11 mouse cellular contexts compared by ENCODE assay signal in the genomic region with DNA sequence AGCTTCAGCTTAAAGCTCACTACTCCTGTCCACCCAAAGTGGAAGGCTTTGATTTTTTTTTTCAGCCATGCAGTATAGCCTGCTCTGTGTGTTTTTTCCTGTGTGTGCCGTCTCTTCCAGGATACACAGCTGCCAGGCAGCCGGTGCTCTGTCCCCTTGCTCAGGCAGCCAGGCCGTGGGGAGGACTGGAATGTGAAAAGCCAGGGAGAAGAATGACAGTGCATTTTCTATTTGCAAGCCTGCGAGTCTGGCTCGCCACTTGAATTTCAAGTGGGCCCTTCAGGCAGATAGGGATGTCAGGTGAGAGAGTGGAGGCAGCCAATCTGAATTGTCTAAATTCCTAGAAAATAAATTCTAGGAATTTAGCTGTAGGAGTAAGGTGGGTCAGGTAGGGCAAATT. TPM values are rescaled to one million over a fixed set of nuclear protein-coding genes. Genes with fewer than 3 reads are reported as not detected.
DNase-seq lines count a peak whose midpoint lies in the region; ATAC-seq and TF ChIP-seq lines count a peak whose summit lies in the region.
"Had no signal": no experiment of that assay in that cellular context is flagged by ENCODE, and none has a peak within 500 bp of the region (broad histone marks: within the 10 kb centered on the region; RNA-seq: fewer than 3 reads in every experiment).

No protein-coding gene starts in this region.

- TF ChIP-seq CTCF in lung, embryonic 14.5 days (IDR thresholded peaks at IDR 0.05; ENCODE audit: low read depth) = no peak

- H3K27me3 ChIP-seq in forebrain, embryonic 13.5 days = no peaks in the 10 kb centered on the region
- no peaks in the 10 kb centered on the region for H3K27me3 ChIP-seq in forebrain, embryonic 12.5 days
- no peaks in the 10 kb centered on the region for H3K27me3 ChIP-seq in heart, embryonic 14.5 days (ENCODE audit: control insufficient read depth, insufficient read depth, low read length)
- no peaks in the 10 kb centered on the region for H3K27me3 ChIP-seq in lung, embryonic 14.5 days (ENCODE audit: insufficient read depth, low read length)

- H3K4me3 ChIP-seq in forebrain, embryonic 13.5 days = no peak overlapping the region
- no peak overlapping the region for H3K4me3 ChIP-seq in forebrain, embryonic 12.5 days (replicated peaks)
- H3K4me3 ChIP-seq in heart, embryonic 14.5 days (ENCODE audit: control insufficient read depth in 1 of 2, insufficient read depth in 1 of 2, low read depth in 1 of 2, low read length in 2 of 2) = no peak overlapping the region
- H3K4me3 ChIP-seq in lung, embryonic 14.5 days (ENCODE audit: low read depth, low read length) = no peak overlapping the region

- WGBS in forebrain, embryonic 13.5 days = 24% methylated on average over 5 of the region's 5 CpGs
- WGBS in forebrain, embryonic 12.5 days = 26% methylated on average over 5 of the region's 5 CpGs
- whole genome bisulfite sequencing in heart, embryonic 14.5 days = 7% methylated on average over 5 of the region's 5 CpGs
- 16% methylated on average over 5 of the region's 5 CpGs for WGBS in lung, embryonic 14.5 days

- no peaks in the 10 kb centered on the region for H3K36me3 ChIP-seq in forebrain, embryonic 13.5 days (ENCODE audit: poor library complexity, severe bottlenecking)
- no peaks in the 10 kb centered on the region for H3K36me3 ChIP-seq in forebrain, embryonic 12.5 days (replicated peaks)
- H3K36me3 ChIP-seq in heart, embryonic 14.5 days (ENCODE audit: control insufficient read depth, insufficient read depth, low read length) = no peaks in the 10 kb centered on the region
- no peaks in the 10 kb centered on the region for H3K36me3 ChIP-seq in lung, embryonic 14.5 days (ENCODE audit: insufficient read depth)

- no peak overlapping the region for H3K4me2 ChIP-seq in forebrain, embryonic 13.5 days
- no peak overlapping the region for H3K4me2 ChIP-seq in forebrain, embryonic 12.5 days
- H3K4me2 ChIP-seq in heart, embryonic 14.5 days (ENCODE audit: low read length) = peak overlapping the region; percentile 36
- no peak overlapping the region for H3K4me2 ChIP-seq in lung, embryonic 14.5 days

- H3K9me3 ChIP-seq in forebrain, embryonic 13.5 days (replicated peaks) = no peaks in the 10 kb centered on the region
- H3K9me3 ChIP-seq in forebrain, embryonic 12.5 days = no peaks in the 10 kb centered on the region
- H3K9me3 ChIP-seq in heart, embryonic 14.5 days (ENCODE audit: control insufficient read depth, low read length) = no peaks in the 10 kb centered on the region
- no peaks in the 10 kb centered on the region for H3K9me3 ChIP-seq in lung, embryonic 14.5 days (ENCODE audit: low read depth, low read length)

- peak; percentile 12; the same call in 1 of the 2 replicates for ATAC-seq in forebrain, embryonic 13.5 days
- no peak for ATAC-seq in forebrain, embryonic 12.5 days (ENCODE audit: low FRiP score)
- ATAC-seq in heart, embryonic 14.5 days (ENCODE audit: insufficient number of reproducible peaks, insufficient read depth, low FRiP score, low read depth) = peak; percentile 54; the same call in 1 of the 2 replicates
- ATAC-seq in lung, embryonic 14.5 days (ENCODE audit: insufficient read depth) = peak; percentile 82
- no peak for ATAC-seq in granulocyte monocyte progenitor cell, adult 5-6 weeks (replicated peaks; ENCODE audit: poor library complexity, severe bottlenecking)

- no peak overlapping the region for H3K27ac ChIP-seq in forebrain, embryonic 13.5 days
- H3K27ac ChIP-seq in forebrain, embryonic 12.5 days = no peak overlapping the region
- peak overlapping the region; percentile 64 to 72 for H3K27ac ChIP-seq in heart, embryonic 14.5 days (replicated peaks in 1 of 2; ENCODE audit: control insufficient read depth in 1 of 2, insufficient read depth in 1 of 2, low read depth in 2 of 2, low read length in 2 of 2)
- H3K27ac ChIP-seq in lung, embryonic 14.5 days (ENCODE audit: low read depth) = peak overlapping the region; percentile 43; the same call in 1 of the 2 replicates

- H3K4me1 ChIP-seq in forebrain, embryonic 13.5 days = peaks cover 41% of the 10 kb centered on the region
- peaks cover 11% of the 10 kb centered on the region; the same call in 1 of the 2 replicates for H3K4me1 ChIP-seq in forebrain, embryonic 12.5 days
- peaks cover 27 to 50% of the 10 kb centered on the region in 2 experiments for H3K4me1 ChIP-seq in heart, embryonic 14.5 days (ENCODE audit: control insufficient read depth in 2 of 2, insufficient read depth in 2 of 2, low read length in 2 of 2)
- 0 out of 2 replicates have a peak, but pooled peaks cover 4% of the 10 kb centered on the region for H3K4me1 ChIP-seq in lung, embryonic 14.5 days (ENCODE audit: insufficient read depth)

- peak; percentile 84 for DNase-seq in R1 (ENCODE audit: low read depth, low spot score)
- DNase-seq in lung, embryonic 14.5 days = peak; percentile 79
- DNase-seq in adrenal gland, adult 8-10 months = no peak
- no peak for DNase-seq in urinary bladder, adult 2 months (ENCODE audit: low spot score)

- H3K9ac ChIP-seq in forebrain, embryonic 13.5 days = no peak overlapping the region
- no peak overlapping the region for H3K9ac ChIP-seq in forebrain, embryonic 12.5 days
- H3K9ac ChIP-seq in heart, embryonic 14.5 days (ENCODE audit: low read length) = no peak overlapping the region
- no peak overlapping the region for H3K9ac ChIP-seq in lung, embryonic 14.5 days

RNA-seq across cellular contexts. Expression of gene Ahnak, which starts 38.7 kb away (rescaled TPM):
- polyA plus RNA-seq in forebrain, embryonic 13.5 days (2015; fragmentation: Nextera tagmentation; extraction: Ambion mirVana) = 2.8 and 3.0 TPM in 2 replicates
- 6.4 and 8.5 TPM in 2 replicates for polyA plus RNA-seq in forebrain, embryonic 12.5 days (2016; fragmentation: Nextera tagmentation; extraction: Ambion mirVana)
- 29.4 and 30.6 TPM in 2 replicates for polyA plus RNA-seq in heart, embryonic 14.5 days (2014; fragmentation: Nextera tagmentation; extraction: Ambion mirVana)
- 14.9 and 15.8 TPM in 2 replicates for polyA plus RNA-seq in lung, embryonic 14.5 days (2014; fragmentation: Nextera tagmentation; extraction: Ambion mirVana)
- total RNA-seq in adrenal gland, adult 8-10 months (2022) = 100 to 1,000 TPM; 122 to 227 (median 158) TPM
- polyA plus RNA-seq in urinary bladder, adult 2 months (2012; rRNA removed) = 126 and 168 TPM in 2 replicates
- total RNA-seq in granulocyte monocyte progenitor cell, adult 5-6 weeks (2014; fragmentation: Nextera tagmentation) = 5.8 and 12.1 TPM in 2 replicates
- total RNA-seq in granulocyte monocyte progenitor cell, adult 5-6 weeks (2017) = 14.1 and 14.8 TPM in 2 replicates

RNA-seq across cellular contexts. Expression of gene Scgb1a1, which starts 60.0 kb away (rescaled TPM):
- polyA plus RNA-seq in forebrain, embryonic 13.5 days (2015; fragmentation: Nextera tagmentation; extraction: Ambion mirVana) = not detected in 2 replicates
- not detected in 2 replicates for polyA plus RNA-seq in forebrain, embryonic 12.5 days (2016; fragmentation: Nextera tagmentation; extraction: Ambion mirVana)
- polyA plus RNA-seq in heart, embryonic 14.5 days (2014; fragmentation: Nextera tagmentation; extraction: Ambion mirVana) = not detected in 2 replicates
- not detected in 2 replicates for polyA plus RNA-seq in lung, embryonic 14.5 days (2014; fragmentation: Nextera tagmentation; extraction: Ambion mirVana)
- total RNA-seq in adrenal gland, adult 8-10 months (2022) = under 1 TPM in 1 of 4 experiments, not detected in 3; 0.73 TPM
- polyA plus RNA-seq in urinary bladder, adult 2 months (2012; rRNA removed) = 0.23 TPM in 1 of 2 replicates, not detected in the other
- total RNA-seq in granulocyte monocyte progenitor cell, adult 5-6 weeks (2014; fragmentation: Nextera tagmentation) = not detected in 2 replicates
- not detected in 2 replicates for total RNA-seq in granulocyte monocyte progenitor cell, adult 5-6 weeks (2017)
- total RNA-seq: liver, adult 2 months had no signal
- polyA plus RNA-seq: C2C12; cortical plate, adult 2 months had no signal

Comparison
In these comparisons a context has a peak if more than half of its experiments do, and no peak if none do; other contexts are left out.
1. ATAC-seq: peak in forebrain, embryonic 13.5 days (single experiment), heart, embryonic 14.5 days (single experiment) and lung, embryonic 14.5 days (single experiment); none in forebrain, embryonic 12.5 days (single experiment) and granulocyte monocyte progenitor cell, adult 5-6 weeks (single experiment).
2. H3K27ac ChIP-seq: peak in heart, embryonic 14.5 days (2 of 2) and lung, embryonic 14.5 days (single experiment); none in forebrain, embryonic 13.5 days (single experiment) and forebrain, embryonic 12.5 days (single experiment).
3. DNase-seq: peak in R1 (single experiment) and lung, embryonic 14.5 days (single experiment); none in adrenal gland, adult 8-10 months (single experiment) and urinary bladder, adult 2 months (single experiment).